Mouse (Mus musculus) heart, postnatal 10 days (tissue): ENCODE data around the gene Serpinh1. TPM values are rescaled to one million over a fixed set of nuclear protein-coding genes. Genes with fewer than 3 reads are reported as not detected.

Source experiments
- total RNA-seq, 2 experiments: library from RNA; stranded (reverse); gene quantifications; 2 replicates each; pipeline ENCODE4 v1.2.3; 2021

The Serpinh1 gene
- total RNA-seq, 2 experiments from 2014 or later, result 442 to 536 TPM

Other genes starting within 250 kb of the Serpinh1 start
- gene Uvrag, start 212.1 kb downstream of the Serpinh1 start, total RNA-seq, result 10 to 100 TPM; 34.6 to 35.0 TPM
- 100 to 1,000 TPM; 154 to 202 TPM for gene Dgat2, start 170.5 kb downstream of the Serpinh1 start, total RNA-seq
- gene Mogat2, start 114.6 kb downstream of the Serpinh1 start, total RNA-seq, result not detected
- 1 to 10 TPM; 5.1 to 6.0 TPM for gene Map6, start 85.8 kb downstream of the Serpinh1 start, total RNA-seq
- 10 to 100 TPM; 40.9 to 43.1 TPM for gene Gdpd5, start 28.2 kb upstream of the Serpinh1 start, total RNA-seq
- gene Klhl35, start 112.8 kb upstream of the Serpinh1 start, total RNA-seq, result under 1 TPM; 0.35 to 0.62 TPM
- 100 to 1,000 TPM; 380 to 408 TPM for gene Rps3, start 130.5 kb upstream of the Serpinh1 start, total RNA-seq
- gene Arrb1, start 182.2 kb upstream of the Serpinh1 start, total RNA-seq, result 10 to 100 TPM; 25.0 to 33.3 TPM